Mouse (Mus musculus) erythroblast, adult 5-6 weeks (primary cell): Measurements from ENCODE around the gene Gse1. TPM values are rescaled to one million over a fixed set of nuclear protein-coding genes. Genes with fewer than 3 reads are reported as not detected.

Experiments used
- ATAC-seq: replicated peaks from 2 replicates; pipeline ENCODE4 v1.8.0; 2016; ENCODE audit warnings: moderate number of reproducible peaks, mild to moderate bottlenecking, moderate TSS enrichment, inconsistent platforms; ENCODE audit not compliant: poor library complexity, low FRiP score, severe bottlenecking
- total RNA-seq, 2 experiments: library from RNA; stranded (forward) in 1 of 2; stranded (reverse) in 1 of 2; fragments of 150-400 nt in 1 of 2; fragments of 200-764, 138-1000 nt in 1 of 2; gene quantifications; 2 replicates each; pipeline versions ENCODE4 v1.2.3 to v1.2.4; 2015 to 2017; ENCODE audit warnings: low replicate concordance in 2 of 2

Gene Gse1
- total RNA-seq, 2 experiments from 2014 or later = 30.0 to 38.3 TPM

- no peak for ATAC-seq
Observed at GRCm38 (mm10) chr8:120208113-120208512, 20.1 kb upstream of the Gse1 start.

DNA sequence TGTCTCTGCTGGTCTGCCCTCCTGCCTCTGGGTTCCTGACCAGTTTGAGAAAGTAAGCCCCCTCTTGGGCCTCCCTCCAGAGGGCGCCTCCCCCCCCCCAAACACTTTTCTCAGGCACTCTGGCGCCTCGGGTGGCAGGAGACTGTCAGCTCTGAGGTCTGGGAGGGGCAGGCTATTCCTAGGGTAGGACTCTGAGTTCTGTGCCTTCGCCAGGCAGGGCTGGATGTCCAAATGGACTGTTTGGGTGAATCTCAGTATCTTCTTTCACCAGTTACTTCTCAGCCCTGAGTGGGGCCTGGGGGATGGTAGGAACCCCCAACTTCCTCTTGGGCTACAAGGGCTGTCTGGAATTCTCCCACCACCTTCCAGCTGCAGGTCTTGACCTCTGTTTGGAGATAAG is 16.9 kb upstream of the Gse1 start:
- ATAC-seq = no peak

DNA sequence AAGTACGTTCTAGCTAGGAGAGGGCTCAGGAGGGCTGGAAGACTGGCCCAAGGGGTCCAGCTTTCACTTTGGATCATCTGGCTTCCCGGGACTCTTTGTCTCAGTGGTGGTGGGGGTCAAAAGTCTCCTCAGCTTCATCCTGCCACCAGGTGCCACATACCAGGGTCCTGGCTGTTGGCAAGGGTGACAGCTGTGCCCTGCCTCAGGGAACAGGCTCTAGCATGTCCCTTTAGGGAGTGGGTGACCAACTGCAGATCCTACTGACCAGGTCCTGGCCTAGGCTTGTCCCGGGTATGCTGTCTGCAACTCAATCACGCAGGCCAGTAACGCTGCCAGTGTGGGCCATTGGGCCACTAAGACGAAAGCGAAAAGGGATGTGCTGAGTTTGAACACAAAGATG is 15.7 kb upstream of the Gse1 start:
- no peak for ATAC-seq

DNA sequence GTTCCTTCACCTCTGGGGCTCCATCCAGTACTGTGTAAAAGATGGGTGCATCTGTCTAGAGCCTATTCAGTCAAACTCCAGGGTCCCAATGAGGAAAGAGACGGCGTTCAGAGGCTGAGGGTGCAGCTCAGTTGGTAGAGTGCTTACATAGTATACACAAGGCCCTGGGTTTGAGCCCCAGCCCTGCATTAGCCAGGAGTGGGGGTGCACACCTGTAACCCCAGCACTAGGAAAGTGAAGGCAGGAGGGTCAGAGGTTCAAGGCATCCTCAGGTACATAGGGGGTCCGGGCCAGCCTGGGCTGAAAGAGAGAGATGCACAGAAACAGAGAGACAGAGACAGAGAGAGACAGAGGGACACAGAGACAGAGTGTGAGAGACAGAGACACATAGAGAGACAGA is 15.0 kb upstream of the Gse1 start:
- ATAC-seq = no peak

- ATAC-seq = no peak
Observed at GRCm38 (mm10) chr8:120213939-120214338, 14.3 kb upstream of the Gse1 start.

GRCm38 (mm10) chr8:120215416-120216141 is 12.7 kb upstream of the Gse1 start:
- ATAC-seq = no peak

GRCm38 (mm10) chr8:120216855-120217830 is 11.1 kb upstream of the Gse1 start:
- ATAC-seq = no peak

- no peak for ATAC-seq
Observed at GRCm38 (mm10) chr8:120222548-120222947, 5.7 kb upstream of the Gse1 start.

DNA sequence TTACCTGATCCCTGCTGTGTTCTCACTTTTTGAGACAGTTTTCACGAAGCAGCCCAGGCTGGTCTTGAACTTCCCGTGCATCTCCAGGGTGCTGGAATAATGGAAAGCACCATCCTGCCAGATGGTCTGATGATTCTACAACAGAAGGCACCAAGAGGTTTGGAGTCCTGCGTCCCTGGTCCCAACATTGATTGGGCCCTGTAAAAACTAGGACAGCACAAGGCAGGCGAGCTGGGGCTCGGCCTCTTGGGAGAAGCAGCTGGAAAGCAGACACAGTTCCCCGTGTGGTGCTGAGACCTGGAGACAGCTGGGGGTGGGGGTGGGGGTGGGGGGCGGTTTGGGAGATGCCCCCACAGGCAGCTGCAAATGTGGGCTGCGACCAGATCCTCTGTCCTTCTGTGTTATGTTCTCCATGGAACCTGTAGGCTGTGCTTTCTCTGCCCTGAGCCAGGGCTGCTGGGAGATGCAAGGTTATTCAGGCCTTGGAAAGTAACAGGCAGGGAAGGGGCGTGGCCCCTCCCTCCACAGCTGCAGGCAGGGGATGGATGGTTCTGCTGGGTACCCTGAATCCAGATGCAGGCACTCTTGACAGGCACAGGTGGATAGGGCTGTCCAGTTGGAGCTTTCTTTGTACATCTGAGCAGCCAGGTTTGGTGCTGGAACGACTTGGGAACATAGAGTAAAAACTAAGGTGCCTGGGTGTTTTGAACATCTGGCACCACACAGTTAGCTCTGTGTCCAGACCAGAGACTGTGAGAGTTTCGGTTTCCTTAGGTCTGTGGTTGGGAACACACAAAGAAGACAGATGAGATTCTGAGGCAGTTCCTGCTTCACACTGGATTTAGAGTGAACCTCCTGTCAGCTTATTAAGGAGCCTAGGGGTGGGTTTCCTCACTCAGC is 3.5 kb upstream of the Gse1 start:
- no peak for ATAC-seq

- no peak for ATAC-seq
Observed at GRCm38 (mm10) chr8:120225421-120226151, 2.7 kb upstream of the Gse1 start.

DNA sequence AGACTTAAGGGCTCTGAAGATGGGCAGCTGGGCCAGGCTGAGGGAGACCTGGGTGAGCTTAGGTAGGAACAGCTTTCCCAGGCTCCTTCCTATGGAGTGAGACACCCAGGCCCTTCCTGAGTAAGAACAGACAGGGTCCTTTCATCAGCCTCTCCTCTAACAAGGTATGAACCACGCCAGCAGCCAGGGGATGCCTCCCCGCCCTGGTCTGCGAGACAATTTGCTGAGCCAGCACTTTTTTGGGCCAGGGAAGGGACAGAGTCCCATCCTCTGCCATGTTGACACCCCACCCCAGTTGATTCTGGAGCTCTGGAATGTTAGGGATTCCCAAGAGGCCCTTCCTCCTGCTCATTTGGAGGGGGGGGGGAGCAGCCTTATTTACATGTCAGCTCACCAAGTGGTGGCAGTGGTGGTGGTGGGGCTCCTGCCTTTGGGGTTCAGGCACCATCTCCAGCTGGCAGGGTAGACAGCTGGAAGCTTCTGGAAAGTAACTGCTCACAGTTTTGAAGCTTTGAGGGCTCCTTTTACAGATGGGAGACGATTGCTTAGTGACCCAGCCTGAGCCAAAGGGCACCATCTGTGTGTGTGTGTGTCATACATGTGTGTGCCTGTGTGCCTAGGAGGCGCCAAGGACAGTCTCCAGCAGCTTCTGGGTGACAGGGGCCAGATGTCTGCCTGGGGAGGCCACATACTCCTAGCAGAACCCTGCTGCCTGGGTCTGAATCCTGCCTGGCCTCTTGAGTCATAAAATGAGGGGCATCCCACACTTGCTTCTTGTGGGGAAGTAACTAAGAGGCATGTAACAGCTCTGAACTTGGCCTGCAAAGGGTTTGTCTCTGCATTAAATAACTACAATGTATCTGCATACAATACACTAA is 1.3 kb upstream of the Gse1 start:
- no peak for ATAC-seq

- no peak for ATAC-seq
Observed at GRCm38 (mm10) chr8:120227578-120227876, 729 bp upstream of the Gse1 start.

DNA sequence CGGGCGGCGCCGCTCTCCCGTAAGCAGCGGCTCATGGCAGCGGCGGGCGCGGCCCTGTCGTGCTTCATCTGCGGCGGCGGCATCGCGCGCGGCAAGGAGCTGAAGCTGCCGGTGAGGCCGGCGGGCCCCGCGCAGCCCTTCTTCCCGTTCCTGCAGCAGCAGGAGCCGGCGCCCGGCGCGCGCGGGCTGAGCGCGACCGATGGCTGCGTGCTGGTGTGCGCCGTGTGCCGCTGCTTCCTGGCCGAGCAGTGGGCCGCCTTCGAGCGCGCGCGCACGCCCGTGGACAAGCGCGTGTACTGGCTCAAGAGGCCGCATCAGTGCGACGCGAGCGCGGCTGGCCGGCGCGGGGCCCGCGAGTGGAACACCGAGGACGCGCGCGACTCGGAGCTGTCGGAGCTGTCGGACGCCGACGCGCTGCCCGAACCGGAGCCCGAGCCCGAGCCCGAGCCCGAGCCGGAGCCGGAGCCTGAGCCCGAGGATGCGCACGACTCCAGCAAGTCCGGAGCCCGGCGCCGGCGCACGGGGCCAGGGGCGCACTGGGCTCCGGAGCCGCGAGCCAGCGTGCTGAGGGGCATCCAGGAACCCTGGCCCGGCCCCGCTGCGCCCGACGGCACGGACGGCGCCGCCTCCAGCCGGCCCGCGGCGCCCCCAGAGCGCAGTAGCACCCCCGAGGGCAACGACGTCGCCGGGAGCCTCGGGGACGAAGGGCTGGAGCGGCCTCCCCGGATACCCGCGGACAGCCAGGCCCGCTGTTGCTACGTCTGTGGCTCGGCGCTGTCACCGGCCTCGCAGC is 721 bp downstream of the Gse1 start:
- ATAC-seq = no peak

GRCm38 (mm10) chr8:120229574-120229916 is 1.3 kb downstream of the Gse1 start:
- no peak for ATAC-seq

- no peak for ATAC-seq
Observed at GRCm38 (mm10) chr8:120230081-120230480, 1.8 kb downstream of the Gse1 start.

DNA sequence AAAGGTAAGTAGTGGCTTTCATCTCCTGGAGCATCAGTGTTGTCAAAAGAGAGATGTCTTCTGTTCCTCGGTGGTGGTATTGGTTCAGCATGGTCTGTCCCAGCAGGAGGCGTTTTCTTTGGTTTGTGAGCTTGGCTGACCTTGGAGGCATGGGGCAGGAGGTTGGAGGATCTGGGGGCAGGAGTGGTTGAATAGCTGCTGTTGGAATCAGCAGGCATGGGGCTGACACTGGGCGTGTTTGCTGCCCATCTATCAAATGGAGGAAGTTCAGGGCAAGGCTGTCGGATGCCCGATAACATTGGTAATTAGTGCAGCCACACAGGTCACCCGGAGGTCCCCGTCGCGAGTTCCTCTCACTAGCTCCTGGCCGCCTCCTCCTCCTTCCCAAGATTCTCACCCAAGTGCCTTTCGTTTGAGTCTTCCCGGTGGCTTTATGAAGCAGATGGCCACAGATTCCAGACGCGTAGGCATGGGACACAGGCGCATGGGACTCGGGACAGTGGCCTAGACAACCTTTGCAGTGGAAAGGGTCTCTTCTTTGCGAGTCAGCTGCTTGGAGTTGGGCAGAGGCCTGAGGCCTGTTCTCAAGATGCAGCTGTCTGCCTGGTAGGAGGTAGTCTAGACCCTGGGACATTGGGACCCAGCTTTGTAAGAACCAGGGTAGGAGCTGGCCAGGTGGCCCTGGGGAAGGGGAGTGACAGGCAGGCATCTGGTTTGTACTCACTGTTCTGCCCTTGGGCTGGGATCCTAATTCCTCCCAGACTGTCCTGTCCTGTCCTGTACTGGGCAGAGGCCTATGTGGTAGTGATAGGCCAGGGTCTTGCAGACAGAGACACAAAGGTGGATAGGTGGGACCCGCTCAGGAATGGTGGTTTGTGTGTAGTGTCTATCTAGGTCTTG is 2.7 kb downstream of the Gse1 start:
- no peak for ATAC-seq

- no peak for ATAC-seq
Observed at GRCm38 (mm10) chr8:120231870-120232269, 3.6 kb downstream of the Gse1 start.
